Mouse (Mus musculus): ENCODE measurements at regions not wholly inside any gene's neighbourhood (a gene's known extent, or its start where the extent isn't known, plus 50 kb on each side); places are given as distances from the start of the nearest gene placed in this dataset.
A peak's percentile ranks its signal among the peaks of the same experiment; 100 is the strongest.

GRCm38 (mm10) chr16:45331236-45331635 is 77.6 kb downstream of the Cd200 start:
- no peak for DNase-seq

DNA sequence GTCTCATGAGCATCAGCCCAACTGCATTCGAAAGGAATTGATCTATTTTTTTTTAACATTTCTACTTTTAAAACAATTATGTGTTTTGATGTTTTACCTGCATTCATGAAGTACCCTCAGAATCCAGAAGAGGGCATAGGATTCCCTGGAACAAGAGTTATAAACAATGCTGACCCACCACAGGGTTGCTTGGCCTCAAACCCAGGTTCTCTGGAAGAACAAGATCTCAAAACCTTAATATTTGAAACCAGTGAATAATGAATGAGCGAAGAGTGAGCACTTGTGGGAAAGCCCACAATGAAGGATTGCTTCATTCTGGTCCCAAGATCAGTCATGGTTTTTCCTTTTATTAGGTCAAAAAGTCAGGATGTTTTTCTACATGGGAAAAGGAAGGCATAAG is 78.6 kb downstream of the Cd200 start:
- peak; percentile 28 to 60 for DNase-seq

DNA sequence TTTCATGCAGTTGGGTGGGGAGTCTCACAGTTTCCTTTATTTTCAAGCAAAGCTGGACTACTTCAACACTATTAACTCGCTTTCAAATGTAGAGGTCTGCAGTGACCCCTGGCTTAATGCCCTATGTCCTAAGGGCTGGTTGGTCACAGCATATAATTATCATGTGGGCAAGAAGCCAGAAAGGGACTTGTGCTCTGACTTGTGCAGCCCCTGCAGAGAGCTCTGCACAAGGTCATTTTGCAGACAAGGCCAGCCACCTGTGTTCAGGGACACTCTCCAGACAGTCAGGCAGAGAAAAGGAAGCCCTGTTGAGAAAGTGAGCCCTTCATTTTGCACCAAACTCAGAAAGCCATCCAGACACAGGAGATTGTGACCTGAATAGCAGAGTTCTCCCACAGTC is 79.1 kb downstream of the Cd200 start:
- DNase-seq, result peak; percentile 66 to 75

DNA sequence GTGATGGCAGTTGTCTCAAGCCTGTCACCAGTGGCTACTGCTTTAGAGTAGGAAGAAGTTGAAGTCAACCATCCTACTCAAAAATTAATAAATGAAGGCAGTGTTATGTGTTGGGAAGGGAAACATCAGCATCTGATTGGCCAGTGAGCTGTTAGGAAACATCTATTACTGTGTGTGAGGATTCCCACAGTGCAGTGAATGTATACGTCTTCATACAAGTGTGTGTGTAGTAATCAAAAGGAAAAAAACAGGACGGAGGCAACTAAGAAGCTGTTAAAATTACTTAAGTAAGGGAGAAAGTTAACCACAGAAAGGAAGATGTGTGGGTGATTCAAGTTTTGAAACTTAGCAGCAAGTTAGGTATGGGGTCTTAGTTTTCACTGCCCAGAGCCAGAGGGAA is 81.8 kb downstream of the Cd200 start:
- no peak for DNase-seq

DNA sequence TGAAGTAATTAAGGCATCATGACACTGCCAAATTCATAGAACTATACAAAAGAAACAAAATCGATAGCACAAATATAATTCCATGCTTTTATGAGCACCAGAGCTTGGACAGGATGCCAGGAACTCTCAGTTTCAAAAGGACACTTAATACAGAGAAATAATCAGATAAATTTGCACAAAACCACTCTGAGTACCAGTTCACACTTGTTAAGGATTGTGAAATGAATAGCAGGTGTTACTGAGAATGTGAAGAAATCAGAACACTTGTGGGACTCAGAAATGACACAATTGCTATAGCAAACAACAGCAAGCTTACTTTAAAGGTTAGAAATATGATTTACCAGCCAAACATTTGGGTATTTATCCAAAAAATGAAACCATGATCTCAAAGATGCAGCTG is 87.4 kb downstream of the Btla start:
- no peak for DNase-seq

Data from kidney, postnatal 36 days (tissue).